Mouse (Mus musculus) intestine, embryonic 15.5 days (tissue): Measurements from ENCODE around the gene Hmgb1. TPM values are rescaled to one million over a fixed set of nuclear protein-coding genes. Genes with fewer than 3 reads are reported as not detected.

Experiments
- ATAC-seq: fragments of 200-750 bp; cut with Nextera tagmentation; 2 replicates; pipeline ENCODE4 v1.8.0; 2017; ENCODE audit warnings: moderate TSS enrichment, moderate library complexity
- H3K27ac ChIP-seq: fragments of 300-500 bp; sonication (generic); 2 replicates; pipeline ENCODE4 v1.5.1; 2015; ENCODE audit warnings: mild to moderate bottlenecking, inconsistent platforms
- H3K27me3 ChIP-seq: fragments of 300-500 bp; sonication (generic); replicated peaks from 2 replicates; pipeline ENCODE4 v1.6.1; 2015; ENCODE audit warnings: inconsistent platforms
- H3K36me3 ChIP-seq: fragments of 300-500 bp; sonication (generic); 2 replicates; pipeline ENCODE4 v1.6.1; 2015; ENCODE audit warnings: inconsistent platforms
- H3K4me1 ChIP-seq: fragments of 300-500 bp; sonication (generic); replicated peaks from 2 replicates; pipeline ENCODE4 v1.6.1; 2015; ENCODE audit warnings: inconsistent platforms
- H3K4me2 ChIP-seq: fragments of 300-500 bp; sonication (generic); replicated peaks from 2 replicates; pipeline ENCODE4 v1.6.1; 2015; ENCODE audit warnings: mild to moderate bottlenecking, inconsistent platforms
- H3K4me3 ChIP-seq: fragments of 300-500 bp; sonication (generic); replicated peaks from 2 replicates; pipeline ENCODE4 v1.5.1; 2015; ENCODE audit warnings: inconsistent platforms
- H3K9ac ChIP-seq: fragments of 300-500 bp; sonication (generic); 2 replicates; pipeline ENCODE4 v1.6.1; 2015; ENCODE audit warnings: inconsistent platforms
- H3K9me3 ChIP-seq: fragments of 300-500 bp; sonication (generic); 2 replicates; pipeline ENCODE4 v1.6.1; 2016; ENCODE audit warnings: inconsistent platforms
- WGBS: fragments of 180-500 bp; shearing (Covaris S2); methylation state at CpG from one replicate; pipeline ENCODE4 v1.1.7; 2015; 5-methylcytosine and 5-hydroxymethylcytosine counted together
- polyA plus RNA-seq: library from polyadenylated mRNA; unstranded; fragments of >200 nt; fragmentation: Nextera tagmentation; extraction: Ambion mirVana; gene quantifications from 2 replicates; pipeline ENCODE4 v1.2.1, GENCODE M21; 2015

Hmgb1 gene
- 1,042 and 1,306 TPM in 2 replicates for polyA plus RNA-seq

DNA sequence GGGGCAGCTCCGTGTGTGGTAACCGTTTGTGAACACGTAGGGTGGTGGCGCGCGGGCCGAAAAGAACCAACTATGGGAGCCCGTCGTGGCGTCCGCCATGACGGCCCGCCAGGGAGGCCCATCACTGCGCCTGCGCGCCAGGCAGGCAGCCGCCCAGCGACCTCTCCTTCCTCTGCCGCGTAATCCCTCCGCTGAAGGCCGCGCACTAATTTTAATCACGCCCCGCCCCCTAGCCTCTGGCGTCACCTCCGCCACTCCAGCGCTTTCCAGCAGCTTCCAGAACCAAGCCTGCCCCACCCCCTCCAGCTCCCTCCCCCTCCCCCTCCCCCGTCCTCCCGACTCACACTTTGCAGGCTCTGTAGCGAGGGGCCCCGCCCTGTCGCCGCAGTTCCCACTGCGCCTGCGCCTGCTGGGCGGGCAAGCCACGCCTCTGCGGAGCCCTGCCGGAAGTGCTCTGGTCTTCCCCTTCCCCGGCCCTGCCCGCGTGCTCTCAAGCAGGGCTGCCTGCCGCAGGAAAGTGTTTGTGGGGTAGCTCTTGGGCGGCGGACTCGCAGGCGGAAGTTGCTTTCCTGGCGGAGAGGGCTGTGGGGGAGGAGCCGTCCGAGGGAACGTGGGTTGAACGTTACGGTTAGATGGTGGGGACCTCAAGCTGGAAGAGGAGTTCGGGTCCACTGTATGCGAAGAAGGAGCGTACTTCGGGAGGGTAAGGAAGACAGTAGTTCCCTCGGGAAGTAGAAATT lies at the start of gene Hmgb1, which contains the start of gene Uspl1:
Hmgb1 (minus strand) TSS at position 386 of the 740 bp plus-strand sequence.
Uspl1 (plus strand) TSS at position 247 of the 740 bp plus-strand sequence.
- Histone ChIP-seq H3K4me3 (peak within 1 kb of the TSS; percentile 71), H3K9ac (peak within 1 kb of the TSS; percentile 80), H3K27me3 (no peaks in the 10 kb centered on the region), H3K9me3 (no peaks in the 10 kb centered on the region), H3K27ac (peak within 1 kb of the TSS; percentile 95), H3K36me3 (peaks cover 4% of the 10 kb centered on the region), H3K4me2 (peak within 1 kb of the TSS; percentile 69), H3K4me1 (peaks cover 3% of the 10 kb centered on the region; the same call in 1 of the 2 replicates)
- ATAC-seq, result peak; percentile 98
- WGBS, result under 1% methylated on average over 59 of the region's 59 CpGs

DNA sequence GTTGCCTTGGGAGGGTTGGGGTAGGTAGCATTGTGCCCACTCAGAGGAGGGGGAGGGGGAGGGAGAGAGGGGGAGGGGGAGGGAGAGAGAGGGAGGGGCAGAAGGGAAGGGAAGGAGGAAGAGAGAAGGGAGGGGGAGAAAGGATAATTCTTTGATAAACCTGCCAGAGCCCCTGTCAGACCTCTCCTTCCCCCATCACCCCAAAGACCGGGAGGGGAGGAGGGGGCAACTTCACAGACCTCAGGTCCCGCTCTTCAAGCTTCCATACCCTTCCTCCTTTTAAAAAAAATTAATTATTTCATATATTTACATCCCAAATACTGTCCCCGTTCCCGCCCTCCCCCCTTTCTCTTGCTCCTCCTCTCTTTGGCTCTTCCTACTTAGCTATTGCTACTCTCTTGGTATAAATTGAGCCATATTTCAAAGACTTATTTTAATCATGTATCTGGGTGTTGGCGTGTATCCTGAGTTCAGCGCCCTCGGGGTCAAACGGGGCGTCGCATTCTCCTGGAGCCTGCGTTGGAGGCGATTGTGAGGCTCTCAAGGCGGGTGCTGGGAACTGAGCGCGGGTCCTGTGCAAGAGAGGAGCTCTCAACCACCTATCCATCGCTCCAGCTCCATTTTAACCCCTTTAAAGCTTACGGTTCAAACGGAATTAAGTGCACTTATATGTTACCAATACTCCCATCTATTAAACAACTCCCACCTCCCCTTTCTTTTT lies 45.5 kb upstream of the Hmgb1 start:
- no peaks in the 10 kb centered on the region for H3K9me3 ChIP-seq
- no peak for ATAC-seq
- WGBS, result 73% methylated on average over 18 of the region's 18 CpGs
- H3K4me3 ChIP-seq, result peak overlapping the region; percentile 46
- H3K36me3 ChIP-seq, result no peaks in the 10 kb centered on the region
- peak overlapping the region; percentile 36 for H3K9ac ChIP-seq
- H3K27ac ChIP-seq, result peak overlapping the region; percentile 86
- H3K4me2 ChIP-seq, result peak overlapping the region; percentile 57
- H3K27me3 ChIP-seq, result no peaks in the 10 kb centered on the region
- H3K4me1 ChIP-seq, result no peaks in the 10 kb centered on the region

DNA sequence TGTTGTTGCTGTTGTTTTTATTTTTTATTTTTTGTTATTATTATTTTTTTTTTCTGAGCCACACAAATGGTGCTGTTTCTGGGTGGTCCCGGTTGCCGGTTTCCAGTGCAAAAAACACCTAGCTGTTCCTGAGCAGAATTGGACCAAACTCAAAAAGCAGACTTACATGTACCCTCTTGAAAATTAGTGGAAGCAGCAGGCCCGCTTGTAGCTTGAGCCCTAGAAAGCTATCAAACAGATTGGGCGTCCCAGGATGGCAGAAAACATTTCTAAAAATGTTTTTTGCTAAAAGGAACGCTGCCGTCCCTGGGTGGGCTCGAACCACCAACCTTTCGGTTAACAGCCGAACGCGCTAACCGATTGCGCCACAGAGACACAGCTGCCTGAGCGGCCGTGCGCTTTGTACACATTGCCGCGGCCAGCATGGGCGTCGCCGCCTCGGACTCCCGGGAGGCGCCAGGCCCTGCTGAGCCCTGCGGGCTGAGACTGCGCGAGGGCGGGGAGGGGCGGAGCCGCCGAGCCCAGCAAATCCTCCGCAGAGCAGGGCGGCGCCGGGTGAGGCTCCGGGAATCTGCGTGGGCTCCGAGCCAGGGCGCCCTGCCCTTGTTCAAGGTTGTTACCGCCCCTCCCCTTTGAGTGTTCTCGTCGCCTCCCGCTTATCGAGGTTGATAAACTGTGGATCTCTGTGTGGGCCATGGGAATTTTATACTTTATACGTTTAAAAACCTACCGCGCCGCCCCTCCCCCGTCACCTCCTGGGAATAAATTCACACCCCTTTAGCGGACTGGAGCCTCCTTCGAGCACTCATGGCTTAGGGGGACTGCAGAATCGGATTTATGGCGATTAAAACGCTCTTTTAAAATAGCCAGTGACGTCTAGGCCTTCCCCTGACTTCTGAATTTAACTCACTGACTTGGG lies 44.7 kb upstream of the Hmgb1 start:
- H3K27ac ChIP-seq, result peak overlapping the region; percentile 86

DNA sequence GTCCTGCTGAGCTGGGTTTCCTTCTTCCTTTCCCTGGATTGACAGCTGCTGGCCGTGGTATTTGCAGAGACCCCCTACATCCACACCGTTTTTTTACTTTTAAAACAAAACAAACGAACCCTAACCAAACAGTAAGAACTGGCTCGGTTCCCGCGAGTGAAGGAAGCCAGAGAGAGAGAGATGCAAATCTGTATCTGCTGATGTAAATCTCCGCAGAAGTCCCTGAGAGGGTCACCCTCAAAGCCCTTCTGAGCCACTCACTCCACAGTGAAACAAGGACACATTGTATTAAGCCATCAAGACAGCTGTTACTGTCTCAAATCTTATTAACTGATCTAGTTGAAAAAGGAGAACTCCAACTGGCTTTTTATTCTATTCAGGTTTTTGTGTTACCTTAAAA lies 40.4 kb upstream of the Hmgb1 start:
- Histone ChIP-seq H3K4me2 (peak overlapping the region; percentile 14; the same call in 1 of the 2 replicates), H3K9ac (no peak overlapping the region), H3K27me3 (no peaks in the 10 kb centered on the region), H3K4me1 (peaks cover 8% of the 10 kb centered on the region), H3K4me3 (no peak overlapping the region), H3K27ac (no peak overlapping the region), H3K36me3 (no peaks in the 10 kb centered on the region), H3K9me3 (no peaks in the 10 kb centered on the region)
- WGBS, result 11% methylated on average over 7 of the region's 7 CpGs
- no peak for ATAC-seq

More for the DNA sequence above, 44.7 kb upstream of the Hmgb1 start:
- Histone ChIP-seq H3K36me3 (no peaks in the 10 kb centered on the region), H3K27me3 (no peaks in the 10 kb centered on the region), H3K4me2 (peak overlapping the region; percentile 57), H3K4me1 (peaks cover 8% of the 10 kb centered on the region), H3K9me3 (no peaks in the 10 kb centered on the region), H3K4me3 (peak overlapping the region; percentile 46), H3K9ac (peak overlapping the region; percentile 36)
- peak; percentile 100 for ATAC-seq
- 3% methylated on average over 55 of the region's 55 CpGs for WGBS

DNA sequence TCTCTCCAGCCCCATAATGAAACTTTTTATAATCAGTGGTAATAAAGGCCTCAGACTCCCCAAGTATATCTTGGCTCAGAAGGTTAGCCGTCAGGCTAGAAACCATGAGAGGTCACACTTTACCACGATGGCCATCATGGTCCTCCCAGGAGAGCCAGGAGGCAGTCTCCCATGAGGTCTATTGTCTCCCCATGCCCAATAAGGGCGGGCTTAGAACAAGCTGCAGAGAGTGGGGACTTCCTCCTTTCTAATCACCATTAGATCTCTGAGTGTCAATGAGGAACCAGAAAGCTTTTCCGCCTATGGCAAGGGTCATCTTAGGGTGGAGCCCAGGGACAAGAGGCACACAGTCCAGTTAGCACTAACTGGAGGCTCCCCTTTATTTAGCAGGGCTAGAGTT lies 37.1 kb upstream of the Hmgb1 start:
- Histone ChIP-seq H3K4me2 (no peak overlapping the region), H3K9me3 (no peaks in the 10 kb centered on the region), H3K36me3 (peaks cover 5% of the 10 kb centered on the region; the same call in 1 of the 2 replicates), H3K27me3 (no peaks in the 10 kb centered on the region), H3K4me3 (no peak overlapping the region), H3K9ac (no peak overlapping the region), H3K4me1 (peaks cover 8% of the 10 kb centered on the region), H3K27ac (no peak overlapping the region)
- ATAC-seq, result no peak
- WGBS, result 86% methylated on average over 4 of the region's 4 CpGs

DNA sequence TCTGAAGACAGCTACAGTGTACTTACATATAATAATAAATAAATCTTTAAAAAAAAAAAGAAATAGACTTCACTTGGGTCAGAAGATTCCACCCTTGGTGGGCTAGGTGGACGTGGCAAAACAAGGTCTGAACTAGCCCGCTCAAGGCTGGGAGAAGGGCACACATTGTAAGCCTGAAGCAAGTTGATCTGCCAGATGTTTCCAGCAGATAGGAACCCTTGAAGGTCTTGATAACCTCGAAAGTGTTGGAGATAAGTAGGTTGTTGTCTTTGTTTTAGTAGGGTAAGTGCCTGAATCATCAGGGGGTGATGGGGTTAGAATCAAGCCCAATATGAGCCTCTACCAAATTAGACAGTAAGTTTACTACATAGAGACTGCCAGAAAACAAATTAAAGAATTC lies 35.2 kb upstream of the Hmgb1 start:
- Histone ChIP-seq H3K36me3 (peaks cover 24% of the 10 kb centered on the region), H3K4me3 (no peak overlapping the region), H3K27ac (no peak overlapping the region), H3K27me3 (no peaks in the 10 kb centered on the region), H3K4me1 (peaks cover 5% of the 10 kb centered on the region), H3K4me2 (no peak overlapping the region), H3K9me3 (no peaks in the 10 kb centered on the region), H3K9ac (no peak overlapping the region)
- no peak for ATAC-seq
- 72% methylated on average over 3 of the region's 3 CpGs for WGBS

DNA sequence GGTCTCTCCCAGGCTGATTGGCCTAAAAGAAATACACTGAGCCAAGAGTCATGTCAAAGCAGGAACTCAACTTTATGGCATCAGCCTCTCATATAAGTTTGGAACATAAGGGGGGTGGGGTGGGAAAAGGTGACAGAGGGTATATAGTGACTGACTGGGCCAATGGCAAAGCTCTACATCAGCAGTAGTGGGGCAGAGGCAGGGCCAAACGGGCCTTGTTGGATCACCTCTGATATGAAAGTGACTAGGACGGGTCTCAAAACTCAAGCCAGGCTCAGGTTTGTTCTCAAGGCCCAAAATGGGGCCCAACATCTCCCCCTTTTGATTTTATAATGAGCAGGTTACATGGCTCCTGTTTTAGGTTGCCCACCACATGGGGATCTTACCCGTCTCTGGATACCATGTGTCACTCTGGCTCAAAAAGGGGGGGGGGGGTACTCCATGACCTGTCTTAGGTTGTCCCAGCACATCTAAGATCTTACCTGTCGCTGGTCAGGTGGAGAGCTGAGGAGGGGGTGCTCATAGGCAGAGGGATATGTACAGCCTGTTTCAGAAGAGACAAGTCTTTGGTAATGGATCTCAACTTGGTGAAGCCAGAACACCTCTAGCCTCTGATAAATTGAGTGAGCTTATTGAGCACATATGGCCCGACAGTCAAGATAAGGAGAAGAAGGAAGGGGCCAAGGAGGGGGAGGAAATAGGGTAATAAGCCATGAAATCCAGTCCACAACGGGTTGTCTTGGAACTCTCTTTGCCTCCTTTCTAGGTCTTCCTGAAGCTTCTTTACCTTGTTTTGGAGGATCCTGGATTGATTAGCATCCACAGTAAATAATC lies 33.5 kb upstream of the Hmgb1 start:
- no peak overlapping the region for H3K9ac ChIP-seq
- H3K4me1 ChIP-seq, result no peaks in the 10 kb centered on the region
- no peak overlapping the region for H3K4me3 ChIP-seq
- 77% methylated on average over 6 of the region's 6 CpGs for WGBS
- H3K9me3 ChIP-seq, result no peaks in the 10 kb centered on the region
- H3K27ac ChIP-seq, result no peak overlapping the region
- H3K4me2 ChIP-seq, result no peak overlapping the region
- peaks cover 32% of the 10 kb centered on the region for H3K36me3 ChIP-seq
- ATAC-seq, result 0 out of 2 replicates have a peak, but pooled peaks have one; percentile 17
- no peaks in the 10 kb centered on the region for H3K27me3 ChIP-seq

DNA sequence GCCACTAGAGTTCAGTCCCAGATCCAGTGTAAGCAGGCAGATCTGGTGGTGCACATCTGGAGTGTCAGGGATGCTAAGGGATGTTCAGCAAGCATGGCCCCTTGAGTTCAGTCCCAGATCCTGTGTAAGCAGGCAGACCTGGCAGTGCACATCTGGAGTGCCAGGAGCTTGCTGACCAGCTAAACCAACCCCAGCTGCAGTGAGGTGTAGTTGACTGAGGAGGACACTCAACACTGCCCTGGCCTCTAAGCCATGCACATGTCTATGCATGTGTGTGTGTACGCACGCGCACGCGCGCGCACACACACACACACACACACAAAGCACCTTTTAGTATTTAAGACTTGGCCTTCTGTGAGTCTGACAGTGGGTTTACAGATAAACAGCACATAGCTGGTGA lies 31.3 kb upstream of the Hmgb1 start:
- Histone ChIP-seq H3K4me1 (no peaks in the 10 kb centered on the region), H3K27ac (no peak overlapping the region), H3K9me3 (no peaks in the 10 kb centered on the region), H3K4me3 (no peak overlapping the region), H3K4me2 (no peak overlapping the region), H3K9ac (no peak overlapping the region), H3K27me3 (no peaks in the 10 kb centered on the region), H3K36me3 (peaks cover 32% of the 10 kb centered on the region)
- over 99% methylated on average over 7 of the region's 7 CpGs for WGBS
- no peak for ATAC-seq

DNA sequence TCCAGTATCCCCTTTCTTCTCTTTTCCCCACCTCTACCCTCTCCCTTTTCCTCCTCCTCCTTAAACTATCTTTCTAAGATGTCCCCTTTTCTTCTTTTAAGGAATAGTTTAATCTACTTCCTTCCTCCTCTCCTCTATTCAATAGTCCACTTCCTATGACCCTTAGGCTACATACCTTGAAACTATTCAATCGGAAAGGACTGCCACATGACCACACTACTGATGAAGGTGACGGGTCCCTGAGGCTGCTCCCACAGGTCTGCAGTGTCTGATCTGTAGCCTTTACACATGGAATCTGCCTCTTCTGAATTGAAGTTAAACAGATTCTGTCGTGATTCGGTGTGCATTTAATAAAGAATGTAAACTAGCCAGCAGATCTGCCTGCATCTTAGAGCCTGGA lies 28.5 kb upstream of the Hmgb1 start:
- Histone ChIP-seq H3K27ac (no peak overlapping the region), H3K9ac (no peak overlapping the region), H3K4me2 (no peak overlapping the region), H3K4me3 (no peak overlapping the region), H3K9me3 (no peaks in the 10 kb centered on the region), H3K27me3 (no peaks in the 10 kb centered on the region), H3K4me1 (no peaks in the 10 kb centered on the region), H3K36me3 (peaks cover 45% of the 10 kb centered on the region)
- WGBS, result 71% methylated on average over 4 of the region's 4 CpGs
- no peak for ATAC-seq

DNA sequence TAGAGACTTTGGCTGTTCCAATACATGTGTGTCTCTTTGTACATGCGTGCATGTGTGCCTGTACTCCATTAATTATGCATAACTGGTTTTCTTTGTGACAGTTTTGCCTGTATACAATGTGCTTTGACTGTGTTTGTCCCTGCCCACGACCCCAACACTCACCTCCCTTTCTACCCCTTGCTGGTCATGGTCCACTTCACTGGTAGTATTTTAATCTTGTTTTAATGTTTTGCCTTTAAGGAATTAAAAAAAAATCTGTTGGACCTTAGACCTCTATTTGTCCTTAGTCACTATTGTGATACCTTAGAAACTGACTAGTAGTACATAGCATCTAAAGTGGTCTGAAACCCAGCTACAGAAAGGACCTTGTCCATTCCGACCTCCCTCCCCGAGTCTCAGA lies 26.8 kb upstream of the Hmgb1 start:
- Histone ChIP-seq H3K4me3 (no peak overlapping the region), H3K27ac (no peak overlapping the region), H3K4me1 (no peaks in the 10 kb centered on the region), H3K9ac (no peak overlapping the region), H3K27me3 (no peaks in the 10 kb centered on the region), H3K36me3 (peaks cover 37% of the 10 kb centered on the region), H3K4me2 (no peak overlapping the region), H3K9me3 (no peaks in the 10 kb centered on the region)
- WGBS, result 94% methylated on average over 4 of the region's 4 CpGs
- ATAC-seq, result no peak

DNA sequence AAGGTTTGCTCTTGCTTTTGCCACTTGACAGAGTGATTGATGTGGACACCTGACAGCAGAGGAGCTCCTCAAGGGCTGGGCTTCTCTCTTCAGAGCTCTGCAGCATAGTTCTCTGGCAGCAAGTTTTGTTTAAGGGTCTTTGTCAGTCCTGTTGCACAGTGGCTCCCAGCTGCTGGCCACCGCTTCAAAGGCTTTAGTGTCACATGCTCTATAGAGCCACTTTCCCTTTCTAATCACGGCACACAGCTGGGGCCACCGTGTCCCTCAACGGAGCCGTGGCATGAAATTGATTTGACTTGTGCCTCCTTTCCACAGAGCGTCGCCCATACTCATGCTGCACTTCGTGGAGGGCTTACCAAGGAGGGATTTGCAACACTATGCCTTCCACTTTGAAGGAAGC lies 25.0 kb upstream of the Hmgb1 start:
- no peak for ATAC-seq
- Histone ChIP-seq H3K9me3 (no peaks in the 10 kb centered on the region), H3K27me3 (no peaks in the 10 kb centered on the region), H3K4me3 (no peak overlapping the region), H3K36me3 (peaks cover 32% of the 10 kb centered on the region), H3K27ac (no peak overlapping the region), H3K9ac (no peak overlapping the region), H3K4me1 (no peaks in the 10 kb centered on the region), H3K4me2 (no peak overlapping the region)
- WGBS, result 86% methylated on average over 8 of the region's 8 CpGs
